Mouse (Mus musculus): Measurements from ENCODE around the gene Elf5.

Elf5 gene

DNA sequence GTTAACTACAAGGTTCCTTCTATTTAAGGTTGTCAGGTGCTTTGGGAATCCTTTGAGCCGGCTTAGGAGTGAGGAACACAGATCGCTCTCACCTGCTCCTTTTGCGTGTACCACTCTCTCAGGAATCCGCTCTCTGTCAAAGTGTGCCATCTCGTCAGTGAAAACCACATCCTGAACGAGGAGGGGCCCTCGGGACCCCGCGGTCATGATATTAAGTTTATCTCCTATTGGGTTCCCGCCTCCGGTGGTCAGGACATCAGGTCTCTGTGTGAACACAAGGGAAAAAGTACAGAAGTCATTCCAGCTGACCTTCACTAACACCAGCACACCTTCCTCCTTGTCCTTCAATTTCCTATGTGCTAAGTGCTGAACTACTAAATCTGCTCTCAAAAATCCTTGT lies 65.2 kb downstream of the Elf5 start:
- no peak for DNase-seq (ENCODE audit: extremely low spot score, low spot score)

GRCm38 (mm10) chr2:103477456-103477855 lies 66.0 kb downstream of the Elf5 start:
- no peak for DNase-seq (ENCODE audit: extremely low spot score, low spot score)

DNA sequence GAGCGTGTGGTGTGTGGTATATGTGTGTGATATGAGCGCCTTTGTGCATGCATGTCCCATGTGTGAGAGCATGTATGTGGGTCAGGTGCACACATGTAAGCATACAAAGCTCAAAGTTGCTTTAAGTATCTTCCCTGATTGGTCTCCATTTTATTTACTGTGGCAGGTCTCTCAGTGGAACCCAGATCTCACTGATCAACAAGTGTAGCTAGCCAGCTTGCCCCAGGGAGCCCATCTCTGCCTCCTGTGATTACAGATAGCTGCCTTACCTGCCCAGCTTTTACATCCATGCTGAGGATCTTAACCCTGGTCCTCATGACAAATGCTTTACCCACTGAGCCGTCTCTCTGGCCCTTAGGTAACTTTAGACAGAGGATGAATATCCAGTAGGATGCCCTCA lies 66.8 kb downstream of the Elf5 start:
- DNase-seq (ENCODE audit: extremely low spot score, low spot score): no peak

DNA sequence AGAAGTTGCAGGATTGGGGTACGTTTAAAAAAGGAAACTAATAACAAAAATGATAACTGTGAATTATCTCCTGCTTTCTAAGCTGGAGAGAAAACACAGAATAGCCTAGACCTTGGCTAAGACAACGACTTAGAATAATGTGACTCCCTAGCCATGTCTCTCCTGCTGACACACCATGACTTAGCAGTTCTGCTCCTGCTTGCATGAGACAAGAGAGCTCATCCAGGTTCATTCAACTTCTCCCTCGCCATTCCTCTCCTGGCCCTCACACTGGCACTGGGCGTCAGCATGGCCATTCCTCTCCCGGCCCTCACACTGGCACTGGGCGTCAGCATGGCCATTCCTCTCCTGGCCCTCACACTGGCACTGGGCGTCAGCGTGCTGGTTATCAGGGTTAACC lies 68.8 kb downstream of the Elf5 start:
- DNase-seq (ENCODE audit: extremely low spot score, low spot score): no peak

DNA sequence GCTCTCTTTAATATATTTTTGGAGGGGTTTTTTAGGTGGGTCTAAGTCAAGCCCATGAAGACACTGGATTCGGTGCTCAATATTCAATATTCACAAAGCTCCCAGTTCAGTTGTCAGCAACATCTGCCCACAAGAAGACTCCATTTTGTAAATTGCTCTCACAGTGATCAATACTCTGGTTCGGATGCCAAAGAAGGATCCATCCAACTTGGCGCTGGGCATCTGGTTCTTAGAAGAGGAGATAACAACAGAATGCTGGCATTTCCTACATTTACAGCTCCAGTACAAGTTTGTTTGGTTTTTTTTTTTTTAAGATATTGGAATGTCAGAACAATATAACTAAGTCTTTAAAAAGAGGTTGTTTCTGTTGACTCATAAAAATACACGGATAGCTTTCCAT lies 69.4 kb downstream of the Elf5 start:
- no peak for DNase-seq (ENCODE audit: extremely low spot score, low spot score)

- DNase-seq (ENCODE audit: extremely low spot score, low spot score): no peak
Measured at GRCm38 (mm10) chr2:103481314-103482231, 70.1 kb downstream of the Elf5 start.

- no peak for DNase-seq (ENCODE audit: extremely low spot score, low spot score)
Measured at GRCm38 (mm10) chr2:103483289-103483985, 71.9 kb downstream of the Elf5 start.

DNA sequence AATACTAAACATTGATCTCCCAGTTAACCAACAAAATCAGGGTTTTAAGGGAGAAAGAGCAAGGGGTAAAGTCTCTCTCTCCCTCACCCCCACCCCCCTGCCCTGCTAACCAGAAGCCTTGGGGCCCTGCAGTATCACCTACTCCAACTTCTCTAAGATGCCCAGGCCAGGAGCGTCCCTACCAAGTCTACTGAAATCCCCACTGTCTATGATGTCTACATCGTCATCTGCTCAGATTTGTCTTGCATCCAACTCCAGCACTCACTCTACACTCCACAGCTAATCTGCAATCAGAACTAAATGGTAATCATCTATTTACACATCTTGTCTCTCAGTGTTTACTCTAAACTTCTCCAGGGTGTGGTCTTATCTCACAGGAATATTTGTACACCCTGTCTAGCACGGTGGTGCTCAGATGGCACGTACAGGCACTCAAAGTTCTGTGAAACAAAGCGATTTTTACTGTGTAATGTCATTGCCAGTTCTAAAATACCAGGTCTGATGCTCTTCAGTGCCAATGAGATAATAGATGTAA lies 72.6 kb downstream of the Elf5 start:
- DNase-seq (ENCODE audit: extremely low spot score, low spot score): no peak

GRCm38 (mm10) chr2:103484617-103485401 lies 73.3 kb downstream of the Elf5 start, which contains the start of gene Cat:
Cat (minus strand) TSS chr2:103485160.
- peak; percentile 96 for DNase-seq (ENCODE audit: extremely low spot score, low spot score)

GRCm38 (mm10) chr2:103492526-103492925 lies 81.0 kb downstream of the Elf5 start:
- no peak for DNase-seq (ENCODE audit: extremely low spot score, low spot score)

- DNase-seq (ENCODE audit: extremely low spot score, low spot score): no peak
Measured at GRCm38 (mm10) chr2:103493827-103494226, 82.3 kb downstream of the Elf5 start.

- no peak for DNase-seq (ENCODE audit: extremely low spot score, low spot score)
Measured at GRCm38 (mm10) chr2:103495633-103496418, 84.3 kb downstream of the Elf5 start.

Measured in neural tube, embryonic 10.5 days (tissue).